Mouse (Mus musculus): ENCODE data around the gene Setd6. TPM values are rescaled to one million over a fixed set of nuclear protein-coding genes. Genes with fewer than 3 reads are reported as not detected.

Gene Setd6
- 100 to 1,000 TPM in 1 of 2 experiments, 10 to 100 TPM in 1; 62.9 to 103 TPM for polyA plus RNA-seq (2017; shearing (Covaris generic))

DNA sequence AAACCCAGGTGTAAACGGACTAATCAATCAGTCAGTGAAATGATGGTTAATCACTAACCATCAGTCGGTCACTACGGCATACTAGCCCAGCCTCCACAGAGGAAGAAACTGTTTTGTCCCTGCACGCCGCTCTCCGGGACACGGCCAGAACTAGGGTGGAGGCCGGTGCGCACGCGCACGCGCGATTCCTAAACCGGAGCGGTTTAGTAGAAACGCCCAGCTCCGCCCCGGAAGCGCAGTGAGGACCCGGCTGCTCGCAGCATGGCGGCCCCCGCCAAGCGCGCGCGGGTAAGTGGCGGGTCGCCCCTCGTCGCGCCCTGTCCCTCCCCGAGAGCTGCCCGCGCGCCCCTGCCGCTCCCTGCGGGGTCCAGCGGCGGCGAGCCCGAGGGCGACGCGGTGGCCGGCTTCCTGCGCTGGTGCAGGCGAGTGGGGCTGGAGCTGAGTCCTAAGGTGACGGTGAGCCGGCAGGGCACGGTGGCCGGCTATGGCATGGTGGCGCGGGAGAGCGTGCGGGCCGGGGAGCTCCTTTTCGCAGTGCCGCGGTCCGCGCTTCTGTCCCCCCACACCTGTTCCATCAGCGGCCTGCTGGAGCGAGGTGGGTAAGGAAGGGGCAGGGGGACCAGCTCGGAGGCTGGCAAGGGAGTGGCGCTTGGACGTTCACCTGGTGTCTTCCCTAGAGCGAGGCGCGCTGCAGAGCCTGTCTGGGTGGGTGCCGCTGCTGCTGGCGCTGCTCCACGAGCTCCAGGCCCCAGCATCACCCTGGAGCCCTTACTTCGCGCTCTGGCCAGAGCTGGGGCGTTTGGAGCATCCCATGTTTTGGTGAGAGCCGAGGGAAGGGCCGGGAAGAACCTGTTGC is at the start of gene Setd6:
Gene Setd6 (plus strand): TSS at position 206 of the 856 bp plus-strand sequence.

DNA sequence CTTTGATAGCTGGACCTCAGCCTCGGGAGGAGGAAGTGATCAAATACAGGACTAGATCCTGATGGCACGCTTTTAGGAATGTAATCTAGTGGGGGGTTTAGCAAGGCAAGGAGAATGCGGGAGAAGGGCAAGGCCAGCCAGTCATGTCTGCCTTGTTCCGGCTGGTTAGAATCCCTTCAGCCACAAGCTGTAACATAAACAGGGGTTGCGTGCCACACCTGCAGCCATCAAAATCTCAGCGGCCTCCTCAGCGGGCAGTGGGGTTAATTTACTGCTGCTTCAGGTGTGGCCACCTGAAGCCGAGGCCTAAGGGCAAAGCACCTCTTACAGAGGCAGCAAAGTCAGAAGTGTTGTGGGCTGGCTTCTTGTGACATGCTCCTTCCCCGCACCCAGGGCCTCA is 39.0 kb upstream of the Setd6 start, which contains the start of gene Ndrg4:
Gene Ndrg4 (plus strand): TSS at position 350 of the 400 bp plus-strand sequence.

Other genes with a start within 250 kb of the Setd6 start
- gene Csnk2a2, start 225.8 kb upstream of the Setd6 start, polyA plus RNA-seq (2017; shearing (Covaris generic)): 10 to 100 TPM; 31.1 to 39.2 TPM
- gene Ccdc113, start 181.8 kb upstream of the Setd6 start, polyA plus RNA-seq (2017; shearing (Covaris generic)): not detected
- 1 to 10 TPM in 1 of 2 experiments, under 1 TPM in 1; 0.35 to 1.9 TPM for gene Prss54, start 139.5 kb upstream of the Setd6 start, polyA plus RNA-seq (2017; shearing (Covaris generic))
- gene Gins3, start 82.4 kb upstream of the Setd6 start, polyA plus RNA-seq (2017; shearing (Covaris generic)): 10 to 100 TPM; 10.2 to 15.6 TPM
- 1 to 10 TPM in 1 of 2 experiments, under 1 TPM in 1; 0.82 to 4.0 TPM for gene Ndrg4, start 38.9 kb upstream of the Setd6 start, polyA plus RNA-seq (2017; shearing (Covaris generic))
- gene Cnot1, start 91.6 kb downstream of the Setd6 start, polyA plus RNA-seq (2017; shearing (Covaris generic)): 100 to 1,000 TPM in 1 of 2 experiments, 10 to 100 TPM in 1; 93.6 to 100 TPM
- gene Sap18b, start 109.5 kb downstream of the Setd6 start, polyA plus RNA-seq (2017; shearing (Covaris generic)): 100 to 1,000 TPM; 144 to 173 TPM
- gene Slc38a7, start 137.7 kb downstream of the Setd6 start, polyA plus RNA-seq (2017; shearing (Covaris generic)): 10 to 100 TPM; 16.4 to 21.4 TPM
- gene Got2, start 172.7 kb downstream of the Setd6 start, polyA plus RNA-seq (2017; shearing (Covaris generic)): 100 to 1,000 TPM; 107 to 108 TPM